Mouse (Mus musculus): ENCODE data around the gene Foxp4. TPM values are rescaled to one million over a fixed set of nuclear protein-coding genes. Genes with fewer than 3 reads are reported as not detected.

The Foxp4 gene
- polyA plus RNA-seq, 1 experiment from 2014 or later = 37.3 TPM

DNA sequence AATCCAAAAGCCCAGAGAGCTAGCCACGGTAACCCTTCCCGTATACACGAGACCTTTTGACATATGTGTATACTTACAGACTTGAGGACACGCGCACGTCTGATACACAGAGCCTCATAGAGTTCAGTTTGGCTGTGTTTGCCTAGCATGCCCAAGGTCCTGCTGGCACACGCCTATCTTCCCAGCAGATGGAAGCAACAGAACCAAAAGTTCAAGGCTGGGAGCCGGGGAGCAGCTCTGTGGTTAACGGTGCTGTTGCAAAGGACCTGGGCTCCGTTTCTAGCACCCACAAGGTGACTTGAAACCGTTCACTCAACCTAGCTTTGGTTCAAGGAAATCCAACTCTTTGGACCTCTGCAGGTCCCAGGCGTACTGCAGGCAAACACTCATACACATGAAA, 25.0 kb upstream of the Foxp4 start:
- Histone ChIP-seq H3K36me3 (no peaks in the 10 kb centered on the region), H3K27ac (replicated peaks) (no peak overlapping the region), H3K4me3 (no peak overlapping the region), H3K9ac (replicated peaks) (no peak overlapping the region), H3K9me3 (no peaks in the 10 kb centered on the region), H3K4me2 (replicated peaks) (no peak overlapping the region), H3K27me3 (peaks cover 4% of the 10 kb centered on the region; the same call in 1 of the 2 replicates), H3K4me1 (peaks cover 32% of the 10 kb centered on the region)
- 94% methylated on average over 12 of the region's 12 CpGs for WGBS
- no peak for ATAC-seq (replicated peaks)

DNA sequence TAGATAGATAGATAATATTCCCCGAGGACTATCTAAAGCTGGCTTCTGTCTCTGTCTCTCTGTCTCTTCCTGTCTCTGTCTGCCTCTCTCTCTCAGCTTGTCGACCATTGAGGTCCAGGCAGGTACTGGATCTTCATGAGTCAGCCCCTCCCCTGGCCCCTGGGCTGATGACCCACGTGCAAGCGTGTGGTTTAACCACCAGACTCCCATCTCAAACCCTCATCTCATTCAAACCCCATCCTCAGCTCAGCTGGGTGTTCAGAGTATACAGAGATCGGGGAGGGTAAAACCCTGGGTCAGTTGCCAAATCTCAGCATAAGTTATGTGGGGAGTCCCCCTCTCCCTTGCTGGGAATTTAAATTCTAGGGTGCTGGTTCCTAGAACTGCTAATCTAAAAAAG, 24.3 kb upstream of the Foxp4 start:
- ATAC-seq (replicated peaks) = no peak
- Histone ChIP-seq H3K27ac (replicated peaks) (no peak overlapping the region), H3K27me3 (peaks cover 4% of the 10 kb centered on the region; the same call in 1 of the 2 replicates), H3K9me3 (no peaks in the 10 kb centered on the region), H3K9ac (replicated peaks) (no peak overlapping the region), H3K36me3 (no peaks in the 10 kb centered on the region), H3K4me3 (no peak overlapping the region), H3K4me2 (replicated peaks) (no peak overlapping the region), H3K4me1 (peaks cover 32% of the 10 kb centered on the region)
- 85% methylated on average over 5 of the region's 5 CpGs for WGBS

DNA sequence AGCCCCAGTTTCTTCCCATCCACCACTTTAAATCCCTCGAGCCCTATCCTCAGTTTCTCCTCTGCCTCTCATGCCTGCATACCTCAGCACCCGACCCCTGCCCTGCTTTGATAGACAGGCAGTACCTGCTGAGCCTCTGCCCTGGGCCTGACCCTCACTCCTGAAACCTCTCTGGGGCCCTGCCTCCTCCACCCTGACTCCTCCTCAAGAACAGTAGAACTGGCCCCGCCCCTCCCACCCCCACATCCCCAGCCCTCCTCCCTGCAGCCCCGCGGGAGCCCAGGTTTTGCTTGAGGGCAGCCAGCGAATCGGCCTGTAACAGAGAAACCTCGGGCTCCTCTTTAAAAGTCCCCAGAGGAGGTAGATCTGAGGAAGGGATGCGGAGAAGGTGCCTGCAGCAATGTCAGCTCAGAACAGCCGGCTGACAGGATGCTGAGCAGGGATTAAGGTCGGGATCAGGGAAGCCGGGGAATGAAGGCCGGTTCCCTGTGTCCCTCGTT, 22.5 kb upstream of the Foxp4 start:
- no peak overlapping the region for H3K4me3 ChIP-seq
- H3K27ac ChIP-seq (replicated peaks) = no peak overlapping the region
- WGBS = 8% methylated on average over 14 of the region's 14 CpGs

DNA sequence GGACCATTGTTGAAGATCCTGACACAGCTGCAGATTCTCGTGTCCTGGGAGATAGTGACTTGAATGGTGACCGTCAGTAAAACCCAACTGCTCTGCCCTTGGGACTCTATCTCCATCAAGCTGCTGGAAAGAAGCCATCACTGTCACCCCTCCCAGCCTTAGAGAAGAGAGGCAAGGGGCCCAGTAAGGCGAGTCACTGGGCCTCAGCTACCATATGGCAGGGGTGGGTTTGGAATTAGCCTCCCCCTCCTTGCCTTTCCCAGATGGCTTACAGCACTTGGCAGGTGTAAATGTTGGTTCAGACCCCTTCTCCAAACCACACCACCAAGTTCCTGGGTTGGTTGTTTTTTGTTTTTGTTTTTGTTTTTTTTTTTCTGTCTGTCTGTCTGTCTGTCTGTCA, 21.7 kb upstream of the Foxp4 start:
- 54% methylated on average over 3 of the region's 3 CpGs for WGBS

More for the DNA sequence above, 22.5 kb upstream of the Foxp4 start:
- H3K9ac ChIP-seq (replicated peaks) = no peak overlapping the region
- no peak overlapping the region for H3K4me2 ChIP-seq (replicated peaks)
- no peaks in the 10 kb centered on the region for H3K36me3 ChIP-seq
- H3K4me1 ChIP-seq = peaks cover 24% of the 10 kb centered on the region
- H3K9me3 ChIP-seq = no peaks in the 10 kb centered on the region
- no peak for ATAC-seq (replicated peaks)
- H3K27me3 ChIP-seq = peaks cover 4% of the 10 kb centered on the region; the same call in 1 of the 2 replicates

DNA sequence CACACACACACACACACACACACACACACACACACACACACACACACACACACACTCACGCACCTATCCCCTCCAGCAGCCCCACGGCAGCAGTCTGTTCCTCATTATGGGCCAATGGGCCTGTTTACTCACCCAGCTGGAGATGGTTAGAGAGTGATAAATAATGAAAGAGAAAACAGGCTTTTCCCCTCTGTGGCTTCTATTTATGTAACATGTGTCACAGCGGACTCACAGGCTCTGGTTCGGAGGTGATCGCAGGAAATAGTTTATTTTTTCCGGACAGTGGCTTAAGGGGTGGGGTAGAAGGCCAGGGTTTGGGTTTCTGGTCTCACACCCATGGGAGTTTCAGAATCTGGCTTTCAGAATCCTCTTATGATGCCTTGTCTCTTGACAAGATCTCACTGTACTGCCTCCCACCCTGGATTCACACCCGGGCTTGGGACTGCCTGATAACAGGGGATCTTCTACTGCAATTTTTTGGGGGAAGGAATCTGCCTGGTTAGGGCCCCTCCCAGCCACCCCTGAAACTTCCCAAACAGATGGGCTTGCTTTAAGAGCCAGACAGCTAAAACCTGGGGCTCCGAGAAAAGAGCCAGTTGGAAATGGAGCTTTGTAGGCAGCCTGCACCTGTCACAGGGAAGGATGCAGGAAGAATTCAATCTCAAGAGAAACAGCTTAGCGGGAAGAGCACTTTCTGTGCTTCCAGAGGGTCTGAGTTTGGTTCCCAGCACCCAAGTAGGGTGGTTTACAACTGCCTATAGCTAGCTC, 18.8 kb upstream of the Foxp4 start:
- H3K4me2 ChIP-seq (replicated peaks) = no peak overlapping the region
- H3K4me3 ChIP-seq = no peak overlapping the region
- H3K36me3 ChIP-seq = no peaks in the 10 kb centered on the region
- H3K27ac ChIP-seq (replicated peaks) = peak overlapping the region; percentile 82
- WGBS = 59% methylated on average over 9 of the region's 9 CpGs
- peak; percentile 56 for ATAC-seq (replicated peaks)
- no peak overlapping the region for H3K9ac ChIP-seq (replicated peaks)
- H3K9me3 ChIP-seq = no peaks in the 10 kb centered on the region
- peaks cover 4% of the 10 kb centered on the region; the same call in 1 of the 2 replicates for H3K27me3 ChIP-seq
- peaks cover 14% of the 10 kb centered on the region; the same call in 1 of the 2 replicates for H3K4me1 ChIP-seq

More for the DNA sequence above, 21.7 kb upstream of the Foxp4 start:
- no peak overlapping the region for H3K4me2 ChIP-seq (replicated peaks)
- ATAC-seq (replicated peaks) = no peak
- H3K27me3 ChIP-seq = peaks cover 4% of the 10 kb centered on the region; the same call in 1 of the 2 replicates
- H3K9ac ChIP-seq (replicated peaks) = no peak overlapping the region
- H3K9me3 ChIP-seq = no peaks in the 10 kb centered on the region
- no peak overlapping the region for H3K4me3 ChIP-seq
- H3K4me1 ChIP-seq = peaks cover 17% of the 10 kb centered on the region; the same call in 1 of the 2 replicates
- H3K27ac ChIP-seq (replicated peaks) = no peak overlapping the region
- no peaks in the 10 kb centered on the region for H3K36me3 ChIP-seq

DNA sequence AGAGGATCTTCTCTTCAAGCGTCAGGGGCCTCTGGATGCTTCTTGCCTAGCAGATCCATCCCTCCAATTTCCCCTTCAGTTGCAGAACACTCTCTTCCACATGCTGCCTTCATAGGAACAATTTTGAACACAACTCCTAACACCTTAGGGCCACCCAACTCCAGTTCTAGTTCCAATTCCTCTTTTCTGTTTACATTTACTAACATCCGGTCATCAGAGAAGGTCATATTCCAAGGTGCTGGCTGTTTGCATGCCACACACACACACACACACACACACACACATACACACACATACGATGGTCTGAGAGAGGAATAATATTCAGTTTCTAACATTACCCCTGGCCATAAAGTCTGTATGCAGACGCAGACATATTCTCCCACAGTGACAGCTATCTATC, 17.6 kb upstream of the Foxp4 start:
- no peak for ATAC-seq (replicated peaks)
- H3K27me3 ChIP-seq = no peaks in the 10 kb centered on the region; the same call in 1 of the 2 replicates
- no peak overlapping the region for H3K9ac ChIP-seq (replicated peaks)
- H3K4me1 ChIP-seq = peaks cover 11% of the 10 kb centered on the region; the same call in 1 of the 2 replicates
- no peaks in the 10 kb centered on the region for H3K9me3 ChIP-seq
- no peak overlapping the region for H3K4me3 ChIP-seq
- H3K4me2 ChIP-seq (replicated peaks) = no peak overlapping the region
- H3K36me3 ChIP-seq = no peaks in the 10 kb centered on the region
- H3K27ac ChIP-seq (replicated peaks) = no peak overlapping the region
- 84% methylated on average over 4 of the region's 4 CpGs for WGBS

DNA sequence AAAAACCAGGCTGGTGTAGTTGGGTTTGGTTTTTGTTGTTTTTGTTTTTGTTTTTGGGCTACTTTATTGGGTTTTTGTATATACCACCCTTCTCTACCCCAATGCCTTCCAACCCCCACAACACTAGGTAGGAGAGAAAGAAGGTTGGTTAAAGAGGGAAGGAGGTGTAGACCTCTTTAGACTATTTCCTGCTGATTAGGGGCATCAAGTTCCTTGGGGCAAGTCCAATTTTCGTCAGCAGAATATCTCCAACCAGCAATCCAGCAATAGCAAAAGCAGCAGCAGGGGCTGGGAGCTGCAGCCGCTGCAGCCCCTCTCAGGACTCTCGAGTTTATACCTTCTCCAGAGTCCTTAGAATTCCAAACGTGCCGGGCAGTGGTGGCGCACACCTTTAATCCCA, 14.4 kb upstream of the Foxp4 start:
- WGBS = 74% methylated on average over 6 of the region's 6 CpGs
- no peak overlapping the region for H3K4me2 ChIP-seq (replicated peaks)
- H3K36me3 ChIP-seq = no peaks in the 10 kb centered on the region
- no peak overlapping the region for H3K9ac ChIP-seq (replicated peaks)
- H3K4me3 ChIP-seq = no peak overlapping the region
- ATAC-seq (replicated peaks) = no peak
- peaks cover 6% of the 10 kb centered on the region; the same call in 1 of the 2 replicates for H3K4me1 ChIP-seq
- H3K27ac ChIP-seq (replicated peaks) = no peak overlapping the region
- no peaks in the 10 kb centered on the region for H3K27me3 ChIP-seq
- no peaks in the 10 kb centered on the region for H3K9me3 ChIP-seq

DNA sequence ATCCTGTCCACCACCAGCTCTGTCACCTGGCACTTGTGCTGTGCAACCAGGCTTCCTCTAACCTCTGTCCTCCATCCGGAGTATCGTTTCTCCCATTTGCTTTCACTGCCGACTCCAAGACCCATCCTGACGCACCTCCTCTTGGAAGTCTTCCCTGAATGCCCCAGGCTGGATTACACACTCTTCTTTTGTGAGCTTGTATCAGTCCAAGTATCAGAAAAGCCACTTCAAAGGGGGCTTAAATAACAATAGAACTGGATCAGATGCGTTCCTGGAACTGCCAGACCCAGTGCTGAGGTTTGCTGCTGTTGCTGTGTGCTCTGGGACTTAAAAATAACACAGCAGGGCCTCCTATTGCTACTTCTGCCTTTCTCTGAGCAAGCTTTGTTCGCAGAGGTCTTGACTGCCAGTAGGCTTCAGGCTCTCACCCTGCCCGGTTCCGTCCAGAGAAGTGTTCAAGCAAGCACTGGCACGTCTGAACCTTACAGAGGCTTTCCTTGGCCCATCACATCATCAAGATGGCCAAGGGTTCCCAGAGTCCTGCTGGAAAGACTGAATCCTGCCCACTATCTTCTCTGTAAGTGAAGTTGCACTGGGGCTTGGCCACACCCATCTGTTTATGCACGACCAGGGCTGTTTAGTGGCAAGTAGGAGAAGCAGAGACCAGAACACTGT, 13.6 kb upstream of the Foxp4 start:
- H3K9ac ChIP-seq (replicated peaks) = no peak overlapping the region
- H3K9me3 ChIP-seq = no peaks in the 10 kb centered on the region
- H3K4me2 ChIP-seq (replicated peaks) = no peak overlapping the region
- no peaks in the 10 kb centered on the region for H3K36me3 ChIP-seq
- peaks cover 1% of the 10 kb centered on the region; the same call in 1 of the 2 replicates for H3K4me1 ChIP-seq
- WGBS = 17% methylated on average over 10 of the region's 10 CpGs
- H3K4me3 ChIP-seq = no peak overlapping the region
- no peak for ATAC-seq (replicated peaks)
- no peaks in the 10 kb centered on the region for H3K27me3 ChIP-seq
- no peak overlapping the region for H3K27ac ChIP-seq (replicated peaks)

DNA sequence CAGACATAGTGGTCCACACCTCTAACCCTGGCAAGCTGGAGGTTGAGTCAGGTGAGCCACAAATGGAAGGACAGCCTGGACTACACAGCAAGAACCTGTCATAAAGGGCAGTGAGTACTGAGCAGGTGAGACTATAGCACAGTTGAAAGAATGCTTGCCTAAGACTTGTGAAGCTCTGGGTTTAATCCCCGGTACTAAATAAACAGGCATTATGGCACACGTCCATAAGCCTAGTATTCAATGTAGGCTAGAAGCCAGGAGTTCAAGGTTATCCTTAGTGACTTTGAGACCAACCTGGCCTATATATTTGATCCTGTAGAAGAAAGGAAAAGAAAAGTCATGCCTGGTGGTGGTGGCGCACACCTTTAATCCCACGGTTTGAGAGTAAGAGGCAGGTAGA, 12.1 kb upstream of the Foxp4 start:
- Histone ChIP-seq H3K9ac (replicated peaks) (no peak overlapping the region), H3K4me2 (replicated peaks) (no peak overlapping the region), H3K36me3 (no peaks in the 10 kb centered on the region), H3K4me3 (no peak overlapping the region), H3K27me3 (no peaks in the 10 kb centered on the region), H3K9me3 (no peaks in the 10 kb centered on the region), H3K27ac (replicated peaks) (no peak overlapping the region), H3K4me1 (no peaks in the 10 kb centered on the region)
- ATAC-seq (replicated peaks) = no peak
- 81% methylated on average over 4 of the region's 4 CpGs for WGBS

DNA sequence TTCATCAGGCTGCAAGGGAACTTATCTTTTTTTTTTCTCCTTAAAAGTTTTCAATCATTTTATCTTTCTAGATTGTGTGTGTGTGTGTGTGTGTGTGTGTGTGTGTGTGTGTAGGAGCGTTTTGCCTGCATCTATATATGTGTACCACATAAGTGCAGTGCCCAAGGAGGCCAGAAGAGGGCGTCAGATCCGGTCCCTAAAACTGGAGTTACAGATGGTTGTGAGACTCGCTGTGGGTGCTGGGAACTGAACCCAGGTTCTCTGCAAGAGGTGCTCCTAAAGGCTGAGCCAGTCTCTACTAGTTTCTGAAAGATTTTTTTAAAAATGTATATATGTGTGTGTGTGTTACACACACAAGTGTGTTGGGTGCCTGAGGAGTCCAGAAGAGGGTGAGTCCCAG, 5.0 kb upstream of the Foxp4 start:
- no peak for ATAC-seq (replicated peaks)
- Histone ChIP-seq H3K4me1 (peaks cover 12% of the 10 kb centered on the region; the same call in 1 of the 2 replicates), H3K9me3 (no peaks in the 10 kb centered on the region), H3K4me3 (no peak overlapping the region), H3K27me3 (peaks cover 4% of the 10 kb centered on the region; the same call in 1 of the 2 replicates), H3K36me3 (no peaks in the 10 kb centered on the region), H3K4me2 (replicated peaks) (no peak overlapping the region), H3K9ac (replicated peaks) (no peak overlapping the region), H3K27ac (replicated peaks) (no peak overlapping the region)
- WGBS = 90% methylated on average over 4 of the region's 4 CpGs

DNA sequence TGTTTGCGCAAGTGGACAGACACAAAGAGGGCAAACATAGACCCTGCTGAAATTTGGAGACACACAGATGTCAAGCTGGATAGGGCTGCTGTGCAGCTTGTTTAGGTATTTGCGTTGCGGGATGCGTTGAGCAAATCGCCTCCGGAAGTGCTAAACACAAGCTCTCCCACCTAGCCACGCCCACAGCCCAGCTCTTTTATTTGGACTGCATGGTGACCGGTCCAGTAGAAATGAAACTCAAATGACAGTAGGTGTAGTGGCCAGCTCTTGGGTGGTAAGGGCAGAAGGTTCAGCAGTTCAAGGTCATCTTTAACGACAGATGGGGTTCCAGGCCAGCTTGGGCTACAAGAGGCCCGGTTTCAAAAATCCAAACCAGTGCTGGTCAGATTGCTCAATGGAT, 1.5 kb upstream of the Foxp4 start:
- peaks cover 4% of the 10 kb centered on the region; the same call in 1 of the 2 replicates for H3K27me3 ChIP-seq
- peaks cover 37% of the 10 kb centered on the region for H3K4me1 ChIP-seq
- H3K9ac ChIP-seq (replicated peaks) = no peak overlapping the region
- WGBS = 28% methylated on average over 10 of the region's 10 CpGs
- H3K9me3 ChIP-seq = no peaks in the 10 kb centered on the region
- H3K4me3 ChIP-seq = no peak overlapping the region
- H3K36me3 ChIP-seq = no peaks in the 10 kb centered on the region
- H3K4me2 ChIP-seq (replicated peaks) = no peak overlapping the region
- 0 out of 2 replicates have a peak overlapping the region, but pooled peaks have one; percentile 93 for H3K27ac ChIP-seq (replicated peaks)
- no peak for ATAC-seq (replicated peaks)

DNA sequence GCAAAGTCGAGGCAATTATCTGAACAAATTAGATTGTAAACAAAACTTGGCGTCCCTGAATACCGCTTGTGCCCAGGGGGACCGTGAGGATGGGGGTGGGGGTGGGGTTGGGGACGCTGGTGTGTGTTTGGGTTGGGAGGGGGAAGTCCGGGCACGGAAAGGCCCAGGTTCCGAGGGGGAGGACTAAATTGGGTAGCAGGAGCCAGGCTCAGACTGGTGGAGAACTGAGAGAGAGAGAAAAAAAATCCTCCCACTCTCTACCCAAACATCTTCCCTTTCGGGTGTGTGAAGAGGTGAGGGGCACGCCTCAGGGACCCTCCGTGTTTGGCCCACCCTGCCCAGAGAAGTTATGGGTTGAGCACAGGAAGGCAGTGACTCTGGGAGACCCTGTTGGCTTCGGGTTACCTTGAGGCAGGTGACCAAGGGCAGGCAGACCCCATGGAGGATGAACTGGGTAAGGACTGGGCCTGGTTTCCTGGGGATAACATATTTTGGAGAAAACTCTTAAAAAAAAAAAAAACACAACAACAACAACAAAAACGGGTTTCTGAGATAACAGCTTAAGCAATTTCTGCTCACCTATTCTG, 988 bp upstream of the Foxp4 start:
- peak overlapping the region; percentile 76 for H3K4me3 ChIP-seq
- no peak; the same call in 1 of the 2 replicates for ATAC-seq (replicated peaks)
- no peaks in the 10 kb centered on the region for H3K9me3 ChIP-seq
- H3K27ac ChIP-seq (replicated peaks) = peak overlapping the region; percentile 93
- peak overlapping the region; percentile 69 for H3K9ac ChIP-seq (replicated peaks)
- WGBS = 2% methylated on average over 13 of the region's 13 CpGs
- H3K36me3 ChIP-seq = no peaks in the 10 kb centered on the region
- H3K4me1 ChIP-seq = peaks cover 43% of the 10 kb centered on the region
- H3K4me2 ChIP-seq (replicated peaks) = peak overlapping the region; percentile 79
- H3K27me3 ChIP-seq = peaks cover 5% of the 10 kb centered on the region; the same call in 1 of the 2 replicates

All from forebrain, embryonic 15.5 days (tissue).